ENCODE assay signal across 11 mouse cellular contexts in genomic region chr6:4483577-4483936, GRCm38 (mm10). TPM values are rescaled to one million over a fixed set of nuclear protein-coding genes. Genes with fewer than 3 reads are reported as not detected.
DNase-seq lines count a peak whose midpoint lies in the region; ATAC-seq lines count a peak whose summit lies in the region.
"Had no signal": no experiment of that assay in that cellular context is flagged by ENCODE, and none has a peak within 500 bp of the region (broad histone marks: within the 10 kb centered on the region; RNA-seq: fewer than 3 reads in every experiment).

No protein-coding gene starts in this region.

- H3K4me1 ChIP-seq in heart, embryonic 14.5 days (ENCODE audit: control insufficient read depth in 2 of 2, insufficient read depth in 2 of 2, low read length in 2 of 2), result peaks cover 4 to 8% of the 10 kb centered on the region in 2 experiments; a peak in 3 of 4 replicates
- peaks cover 16% of the 10 kb centered on the region; the same call in 1 of the 2 replicates for H3K4me1 ChIP-seq in heart, embryonic 10.5 days
- H3K4me1 ChIP-seq in midbrain, embryonic 11.5 days (ENCODE audit: control insufficient read depth, insufficient read depth, low read length), result no peaks in the 10 kb centered on the region
- no peaks in the 10 kb centered on the region for H3K4me1 ChIP-seq in midbrain, embryonic 16.5 days (ENCODE audit: control insufficient read depth, insufficient read depth, low read length)
- H3K4me1 ChIP-seq in intestine, embryonic 16.5 days (ENCODE audit: control insufficient read depth, insufficient read depth, low read length), result peaks cover 5% of the 10 kb centered on the region; the same call in 1 of the 2 replicates

- WGBS in heart, embryonic 14.5 days, result 67% methylated on average over 4 of the region's 4 CpGs
- WGBS in heart, embryonic 10.5 days, result 73% methylated on average over 4 of the region's 4 CpGs
- 50% methylated on average over 4 of the region's 4 CpGs for WGBS in midbrain, embryonic 11.5 days
- WGBS in midbrain, embryonic 16.5 days, result 39% methylated on average over 4 of the region's 4 CpGs
- 58% methylated on average over 4 of the region's 4 CpGs for WGBS in intestine, embryonic 16.5 days

- no peak for ATAC-seq in heart, embryonic 14.5 days (ENCODE audit: insufficient number of reproducible peaks, insufficient read depth, low FRiP score, low read depth)
- no peak for ATAC-seq in midbrain, embryonic 11.5 days (ENCODE audit: low FRiP score)
- no peak for ATAC-seq in midbrain, embryonic 16.5 days
- no peak for ATAC-seq in intestine, embryonic 16.5 days
- ATAC-seq: forebrain, embryonic 15.5 days had no signal

- no peaks in the 10 kb centered on the region for H3K9me3 ChIP-seq in heart, embryonic 14.5 days (ENCODE audit: control insufficient read depth, low read length)
- H3K9me3 ChIP-seq in heart, embryonic 10.5 days, result no peaks in the 10 kb centered on the region
- H3K9me3 ChIP-seq in midbrain, embryonic 11.5 days (ENCODE audit: control insufficient read depth, low read length), result no peaks in the 10 kb centered on the region
- H3K9me3 ChIP-seq in midbrain, embryonic 16.5 days (replicated peaks; ENCODE audit: control insufficient read depth, low read length, poor library complexity, severe bottlenecking), result no peaks in the 10 kb centered on the region
- H3K9me3 ChIP-seq in intestine, embryonic 16.5 days (ENCODE audit: control insufficient read depth, low read length), result no peaks in the 10 kb centered on the region
- H3K9me3 ChIP-seq: forebrain, embryonic 15.5 days had no signal

- peak overlapping the region; percentile 56 to 69 for H3K27ac ChIP-seq in heart, embryonic 14.5 days (replicated peaks in 1 of 2; ENCODE audit: control insufficient read depth in 1 of 2, insufficient read depth in 1 of 2, low read depth in 2 of 2, low read length in 2 of 2)
- no peak overlapping the region for H3K27ac ChIP-seq in heart, embryonic 10.5 days
- no peak overlapping the region for H3K27ac ChIP-seq in midbrain, embryonic 11.5 days (ENCODE audit: low read depth, low read length)
- no peak overlapping the region for H3K27ac ChIP-seq in midbrain, embryonic 16.5 days (ENCODE audit: low read length)
- peak overlapping the region; percentile 34; the same call in 1 of the 2 replicates for H3K27ac ChIP-seq in intestine, embryonic 16.5 days (ENCODE audit: low read length)
- H3K27ac ChIP-seq: forebrain, embryonic 15.5 days had no signal

- no peaks in the 10 kb centered on the region for H3K27me3 ChIP-seq in heart, embryonic 14.5 days (ENCODE audit: control insufficient read depth, insufficient read depth, low read length)
- H3K27me3 ChIP-seq in heart, embryonic 10.5 days (ENCODE audit: insufficient read depth, poor library complexity, severe bottlenecking), result no peaks in the 10 kb centered on the region
- H3K27me3 ChIP-seq in midbrain, embryonic 11.5 days (ENCODE audit: control insufficient read depth, insufficient read depth, low read length), result no peaks in the 10 kb centered on the region
- H3K27me3 ChIP-seq in midbrain, embryonic 16.5 days (ENCODE audit: control insufficient read depth, insufficient read depth, low read depth, low read length), result no peaks in the 10 kb centered on the region
- H3K27me3 ChIP-seq in intestine, embryonic 16.5 days (replicated peaks; ENCODE audit: control insufficient read depth, insufficient read depth, low read length), result no peaks in the 10 kb centered on the region
- H3K27me3 ChIP-seq: forebrain, embryonic 15.5 days had no signal

- no peaks in the 10 kb centered on the region for H3K36me3 ChIP-seq in heart, embryonic 14.5 days (ENCODE audit: control insufficient read depth, insufficient read depth, low read length)
- H3K36me3 ChIP-seq in heart, embryonic 10.5 days, result no peaks in the 10 kb centered on the region
- no peaks in the 10 kb centered on the region for H3K36me3 ChIP-seq in midbrain, embryonic 11.5 days (ENCODE audit: control insufficient read depth, insufficient read depth, low read length)
- H3K36me3 ChIP-seq in midbrain, embryonic 16.5 days (ENCODE audit: control insufficient read depth, insufficient read depth, low read length), result no peaks in the 10 kb centered on the region
- no peaks in the 10 kb centered on the region for H3K36me3 ChIP-seq in intestine, embryonic 16.5 days (ENCODE audit: control insufficient read depth, insufficient read depth, low read length)
- H3K36me3 ChIP-seq: forebrain, embryonic 15.5 days had no signal

- no peak for DNase-seq in heart, embryonic 10.5 days (ENCODE audit: low spot score)
- peak; percentile 82 for DNase-seq in midbrain, embryonic 11.5 days (ENCODE audit: low spot score, missing footprints)
- no peak for DNase-seq in adrenal gland, adult 2 months
- no peak for DNase-seq in frontal cortex, postnatal 25 days (ENCODE audit: low spot score in 2 of 2)
- DNase-seq: cerebellum, adult 2 months; thymus, postnatal 25 days had no signal

- no peak overlapping the region for H3K4me3 ChIP-seq in heart, embryonic 14.5 days (ENCODE audit: control insufficient read depth in 1 of 2, insufficient read depth in 1 of 2, low read depth in 1 of 2, low read length in 2 of 2)
- H3K4me3 ChIP-seq in heart, embryonic 10.5 days, result no peak overlapping the region
- H3K4me3 ChIP-seq in midbrain, embryonic 11.5 days (ENCODE audit: low read depth, low read length), result no peak overlapping the region
- no peak overlapping the region for H3K4me3 ChIP-seq in midbrain, embryonic 16.5 days (ENCODE audit: low read depth, low read length)
- H3K4me3 ChIP-seq in intestine, embryonic 16.5 days (ENCODE audit: low read length), result no peak overlapping the region
- H3K4me3 ChIP-seq: forebrain, embryonic 15.5 days had no signal

- H3K4me2 ChIP-seq in heart, embryonic 14.5 days (ENCODE audit: low read length), result no peak overlapping the region
- no peak overlapping the region for H3K4me2 ChIP-seq in midbrain, embryonic 11.5 days
- no peak overlapping the region for H3K4me2 ChIP-seq in midbrain, embryonic 16.5 days (ENCODE audit: low read length)
- H3K4me2 ChIP-seq in intestine, embryonic 16.5 days (ENCODE audit: low read depth, low read length), result no peak overlapping the region
- H3K4me2 ChIP-seq: forebrain, embryonic 15.5 days had no signal

- H3K9ac ChIP-seq in heart, embryonic 14.5 days (ENCODE audit: low read length), result no peak overlapping the region
- no peak overlapping the region for H3K9ac ChIP-seq in midbrain, embryonic 11.5 days (ENCODE audit: low read length)
- H3K9ac ChIP-seq in midbrain, embryonic 16.5 days (ENCODE audit: low read depth, low read length), result no peak overlapping the region
- H3K9ac ChIP-seq in intestine, embryonic 16.5 days (ENCODE audit: low read depth, low read length), result no peak overlapping the region
- H3K9ac ChIP-seq: forebrain, embryonic 15.5 days had no signal

RNA-seq across cellular contexts. Expression of gene Col1a2, which starts 21.1 kb away (rescaled TPM):
- polyA plus RNA-seq in heart, embryonic 14.5 days (2014; fragmentation: Nextera tagmentation; extraction: Ambion mirVana), result 302 and 373 TPM in 2 replicates
- 88.7 and 175 TPM in 2 replicates for polyA plus RNA-seq in heart, embryonic 10.5 days (2016; fragmentation: Nextera tagmentation; extraction: Ambion mirVana)
- 142 and 144 TPM in 2 replicates for polyA plus RNA-seq in midbrain, embryonic 11.5 days (2014; fragmentation: Nextera tagmentation; extraction: Ambion mirVana)
- polyA plus RNA-seq in midbrain, embryonic 16.5 days (2015; fragmentation: Nextera tagmentation; extraction: Ambion mirVana), result 62.8 and 78.9 TPM in 2 replicates
- 449 and 476 TPM in 2 replicates for polyA plus RNA-seq in intestine, embryonic 16.5 days (2015; fragmentation: Nextera tagmentation; extraction: Ambion mirVana)
- total RNA-seq in adrenal gland, adult 2 months (2021), result 100 to 1,000 TPM in 1 of 2 experiments, 10 to 100 TPM in 1; 56.3 to 121 TPM
- 41.9 and 43.7 TPM in 2 replicates for polyA plus RNA-seq in adrenal gland, adult 2 months (2012; rRNA removed)
- total RNA-seq: neutrophil, adult 5-6 weeks had no signal

Comparison
In these comparisons a context has a peak if more than half of its experiments do, and no peak if none do; other contexts are left out.
1. H3K27ac ChIP-seq: peak in heart, embryonic 14.5 days (2 of 2) and intestine, embryonic 16.5 days (single experiment); none in heart, embryonic 10.5 days (single experiment), midbrain, embryonic 11.5 days (single experiment) and midbrain, embryonic 16.5 days (single experiment).